Mouse (Mus musculus): ENCODE data around the gene Akap12.
A peak's percentile ranks its signal among the peaks of the same experiment; 100 is the strongest.

Gene Akap12

GRCm38 (mm10) chr10:4266041-4266930, at the start of gene Akap12:
Akap12 (plus strand) TSS chr10:4266380.
- peak; percentile 66 for DNase-seq

GRCm38 (mm10) chr10:4230563-4231359, 35.4 kb upstream of the Akap12 start:
- DNase-seq: no peak

- peak; percentile 55 for DNase-seq
Measured at GRCm38 (mm10) chr10:4233102-4233501, 33.1 kb upstream of the Akap12 start.

GRCm38 (mm10) chr10:4239794-4240574, 26.2 kb upstream of the Akap12 start:
- DNase-seq: no peak

GRCm38 (mm10) chr10:4243591-4244300, 22.4 kb upstream of the Akap12 start:
- no peak for DNase-seq

GRCm38 (mm10) chr10:4245812-4246211, 20.4 kb upstream of the Akap12 start:
- no peak for DNase-seq

GRCm38 (mm10) chr10:4246407-4246806, 19.8 kb upstream of the Akap12 start:
- DNase-seq: no peak

- DNase-seq: no peak
Measured at GRCm38 (mm10) chr10:4249235-4249845, 16.8 kb upstream of the Akap12 start.

GRCm38 (mm10) chr10:4250681-4251080, 15.5 kb upstream of the Akap12 start:
- no peak for DNase-seq

- no peak for DNase-seq
Measured at GRCm38 (mm10) chr10:4253613-4254012, 12.6 kb upstream of the Akap12 start.

GRCm38 (mm10) chr10:4254459-4254858, 11.7 kb upstream of the Akap12 start:
- DNase-seq: no peak

- DNase-seq: no peak
Measured at GRCm38 (mm10) chr10:4260925-4261324, 5.3 kb upstream of the Akap12 start.

GRCm38 (mm10) chr10:4261359-4261952, 4.7 kb upstream of the Akap12 start:
- DNase-seq: no peak

- peak; percentile 72 for DNase-seq
Measured at GRCm38 (mm10) chr10:4265641-4266040, 539 bp upstream of the Akap12 start.

- DNase-seq: peak; percentile 52
Measured at GRCm38 (mm10) chr10:4266931-4267310, 741 bp downstream of the Akap12 start.

GRCm38 (mm10) chr10:4267481-4267880, 1.3 kb downstream of the Akap12 start:
- DNase-seq: no peak

- DNase-seq: no peak
Measured at GRCm38 (mm10) chr10:4268140-4268539, 2.0 kb downstream of the Akap12 start.

- no peak for DNase-seq
Measured at GRCm38 (mm10) chr10:4275572-4275971, 9.4 kb downstream of the Akap12 start.

GRCm38 (mm10) chr10:4276081-4276480, 9.9 kb downstream of the Akap12 start:
- DNase-seq: no peak

- DNase-seq: no peak
Measured at GRCm38 (mm10) chr10:4278041-4278440, 11.9 kb downstream of the Akap12 start.

GRCm38 (mm10) chr10:4282395-4282794, 16.2 kb downstream of the Akap12 start:
- no peak for DNase-seq

- DNase-seq: no peak
Measured at GRCm38 (mm10) chr10:4284781-4285180, 18.6 kb downstream of the Akap12 start.

Data from retina, postnatal 1 day (tissue).